Mouse (Mus musculus) heart, postnatal 0 days (tissue): ENCODE results near the gene Slfn14.

Source experiments
- CTCF ChIP-seq: IDR thresholded peaks from 2 replicates; pipeline ENCODE4 v1.5.1; 2016; ENCODE audit warnings: antibody characterized with exemption, control low read depth, low read depth
- EP300 ChIP-seq: IDR thresholded peaks from 2 replicates; pipeline ENCODE4 v1.6.1; 2016; ENCODE audit warnings: antibody characterized with exemption, low read depth

GRCm38 (mm10) chr11:83294133-83294532, 7.6 kb upstream of the Slfn14 start:
- TF ChIP-seq CTCF (no peak), EP300 (no peak)
